ENCODE assay signal across 7 mouse cellular contexts in genomic region chr5:144267535-144268241, GRCm38 (mm10). TPM values are rescaled to one million over a fixed set of nuclear protein-coding genes. Genes with fewer than 3 reads are reported as not detected.
DNase-seq lines count a peak whose midpoint lies in the region; ATAC-seq and TF ChIP-seq lines count a peak whose summit lies in the region.

No protein-coding gene starts in this region.

- H3K4me2 ChIP-seq in limb, embryonic 15.5 days: no peak overlapping the region
- H3K4me2 ChIP-seq in liver, postnatal 0 days (ENCODE audit: low read depth, low read length): no peak overlapping the region

- ATAC-seq in limb, embryonic 15.5 days (ENCODE audit: insufficient number of reproducible peaks, low FRiP score, low TSS enrichment, low read depth): no peak
- no peak for ATAC-seq in liver, postnatal 0 days

- H3K4me3 ChIP-seq in limb, embryonic 15.5 days: no peak overlapping the region
- H3K4me3 ChIP-seq in limb, embryonic 10.5 days: no peak overlapping the region
- no peak overlapping the region for H3K4me3 ChIP-seq in liver, postnatal 0 days (ENCODE audit: low read depth, low read length)

- no peak for TF ChIP-seq EP300 in liver, postnatal 0 days (IDR thresholded peaks at IDR 0.05; ENCODE audit: low read depth)

- no peak overlapping the region for H3K9ac ChIP-seq in limb, embryonic 15.5 days
- H3K9ac ChIP-seq in liver, postnatal 0 days (replicated peaks): no peak overlapping the region

- H3K27ac ChIP-seq in limb, embryonic 15.5 days: peak overlapping the region; percentile 11; the same call in 1 of the 2 replicates
- H3K27ac ChIP-seq in limb, embryonic 10.5 days: no peak overlapping the region
- no peak overlapping the region for H3K27ac ChIP-seq in liver, postnatal 0 days (ENCODE audit: low read depth)

- peaks cover 44% of the 10 kb centered on the region for H3K36me3 ChIP-seq in limb, embryonic 15.5 days
- peaks cover 67% of the 10 kb centered on the region for H3K36me3 ChIP-seq in limb, embryonic 10.5 days
- H3K36me3 ChIP-seq in liver, postnatal 0 days (replicated peaks; ENCODE audit: insufficient read depth, low read length): peaks cover 36% of the 10 kb centered on the region

- 55% methylated on average over 8 of the region's 8 CpGs for WGBS in limb, embryonic 15.5 days
- WGBS in limb, embryonic 10.5 days: 79% methylated on average over 8 of the region's 8 CpGs
- 73% methylated on average over 8 of the region's 8 CpGs for WGBS in liver, postnatal 0 days (ENCODE audit: insufficient replicate concordance)

- peaks cover 6% of the 10 kb centered on the region; the same call in 1 of the 2 replicates for H3K4me1 ChIP-seq in limb, embryonic 15.5 days
- 0 out of 2 replicates have a peak, but pooled peaks cover 3% of the 10 kb centered on the region for H3K4me1 ChIP-seq in limb, embryonic 10.5 days
- H3K4me1 ChIP-seq in liver, postnatal 0 days (ENCODE audit: insufficient read depth): 0 out of 2 replicates have a peak, but pooled peaks cover 4% of the 10 kb centered on the region

- H3K9me3 ChIP-seq in limb, embryonic 15.5 days: no peaks in the 10 kb centered on the region
- H3K9me3 ChIP-seq in limb, embryonic 10.5 days (replicated peaks): no peaks in the 10 kb centered on the region
- H3K9me3 ChIP-seq in liver, postnatal 0 days (ENCODE audit: low read length): no peaks in the 10 kb centered on the region

- no peak for DNase-seq in limb, embryonic 10.5 days (ENCODE audit: low spot score)
- DNase-seq in R1 (ENCODE audit: low read depth, low spot score): peak; percentile 66
- peak; percentile 53 to 72 for DNase-seq in heart, adult 9 months (ENCODE audit: low spot score in 2 of 2)
- peak; percentile 60 to 74 for DNase-seq in lung, adult 18-20 months
- no peak for DNase-seq in embryo, embryonic 9.5 days (ENCODE audit: extremely low spot score)
- no peak for DNase-seq in liver, postnatal 0 days

- no peak for TF ChIP-seq CTCF in liver, postnatal 0 days (IDR thresholded peaks at IDR 0.05; ENCODE audit: low read depth)

- H3K27me3 ChIP-seq in limb, embryonic 15.5 days: no peaks in the 10 kb centered on the region
- no peaks in the 10 kb centered on the region for H3K27me3 ChIP-seq in limb, embryonic 10.5 days (ENCODE audit: low read depth, poor library complexity, severe bottlenecking)
- H3K27me3 ChIP-seq in liver, postnatal 0 days (ENCODE audit: insufficient read depth, low read length): no peaks in the 10 kb centered on the region

RNA-seq across cellular contexts. Expression of gene Bri3, which starts 23.5 kb away (rescaled TPM):
- 81.5 and 97.3 TPM in 2 replicates for polyA plus RNA-seq in limb, embryonic 15.5 days (2015; fragmentation: Nextera tagmentation; extraction: Ambion mirVana)
- 122 and 125 TPM in 2 replicates for polyA plus RNA-seq in limb, embryonic 10.5 days (2016; fragmentation: Nextera tagmentation; extraction: Ambion mirVana)
- 51.1 and 53.0 TPM in 2 replicates for polyA plus RNA-seq in liver, postnatal 0 days (2015; fragmentation: Nextera tagmentation; extraction: Ambion mirVana)

RNA-seq across cellular contexts. Expression of gene Tecpr1, which starts 44.3 kb away (rescaled TPM):
- polyA plus RNA-seq in limb, embryonic 15.5 days (2015; fragmentation: Nextera tagmentation; extraction: Ambion mirVana): 21.7 and 23.3 TPM in 2 replicates
- polyA plus RNA-seq in limb, embryonic 10.5 days (2016; fragmentation: Nextera tagmentation; extraction: Ambion mirVana): 15.1 and 21.0 TPM in 2 replicates
- 2.1 and 2.5 TPM in 2 replicates for polyA plus RNA-seq in liver, postnatal 0 days (2015; fragmentation: Nextera tagmentation; extraction: Ambion mirVana)

Comparison
In these comparisons a context has a peak if more than half of its experiments do, and no peak if none do; other contexts are left out.
1. DNase-seq: peak in R1 (single experiment), heart, adult 9 months (2 of 2) and lung, adult 18-20 months (2 of 2); none in limb, embryonic 10.5 days (single experiment), embryo, embryonic 9.5 days (single experiment) and liver, postnatal 0 days (single experiment).